Mouse (Mus musculus): ENCODE data around the gene Arsg.
A peak's percentile ranks its signal among the peaks of the same experiment; 100 is the strongest.

Gene Arsg

DNA sequence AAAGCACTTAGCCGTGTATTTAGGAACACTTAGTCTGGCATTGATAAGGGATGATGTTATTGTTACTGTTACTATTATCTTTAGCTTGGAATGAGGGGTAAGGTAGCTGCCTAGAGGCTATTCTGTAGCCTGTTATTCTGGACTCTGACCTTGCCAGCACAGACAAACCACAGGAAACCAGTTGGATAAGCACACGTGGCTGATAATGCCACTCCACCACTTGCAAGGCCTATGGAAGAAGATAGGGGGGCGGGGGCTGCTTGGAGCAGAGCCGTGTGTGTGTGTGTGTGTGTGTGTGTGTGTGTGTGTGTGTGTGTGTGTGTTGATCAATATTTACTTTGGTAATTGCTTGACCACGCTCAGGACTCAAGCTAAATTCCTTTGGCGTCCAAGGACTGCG, 72.1 kb downstream of the Arsg start:
- peak; percentile 4; the same call in 1 of the 2 replicates for TF ChIP-seq GATA4 (IDR thresholded peaks at IDR 0.05; ENCODE audit: insufficient replicate concordance, low read length)

- no peak for TF ChIP-seq GATA4 (IDR thresholded peaks at IDR 0.05; ENCODE audit: insufficient replicate concordance, low read length)
These were observed 72.5 kb downstream of the Arsg start for GRCm38 (mm10) chr11:109545700-109546143.

DNA sequence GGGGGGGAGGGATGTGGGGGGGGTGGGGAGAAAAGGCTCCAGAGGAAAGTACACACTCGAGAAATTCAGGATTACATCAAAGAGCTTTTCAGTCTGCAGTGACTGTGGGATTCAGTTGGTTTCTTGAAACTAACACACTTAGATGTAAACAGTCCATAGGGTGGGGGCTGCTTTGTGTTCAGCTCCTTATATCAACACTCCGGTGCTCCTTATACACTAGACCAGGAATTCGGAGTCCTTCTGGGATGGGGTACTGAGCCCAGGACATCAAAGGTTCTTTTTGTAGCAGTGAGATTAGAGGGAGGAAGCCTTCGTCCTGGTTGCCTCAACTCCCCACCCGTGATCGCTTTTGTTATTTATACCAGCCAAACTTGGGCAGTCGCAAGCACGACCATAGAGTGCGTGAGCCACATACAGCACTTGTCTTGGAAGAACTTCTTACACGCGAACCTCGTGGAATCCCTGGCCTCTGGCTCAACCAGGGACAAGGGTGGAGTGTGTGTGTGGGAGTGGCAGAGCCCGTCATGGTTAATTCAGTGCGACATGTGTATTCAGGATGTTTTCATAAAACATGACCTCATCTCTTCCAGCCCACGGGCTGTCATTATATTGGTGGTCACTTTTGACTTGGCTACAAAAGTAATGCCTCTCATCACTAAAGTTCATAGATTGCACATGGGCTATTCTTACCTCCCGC, 73.3 kb downstream of the Arsg start:
- TF ChIP-seq GATA4 (IDR thresholded peaks at IDR 0.05; ENCODE audit: insufficient replicate concordance, low read length) = no peak

DNA sequence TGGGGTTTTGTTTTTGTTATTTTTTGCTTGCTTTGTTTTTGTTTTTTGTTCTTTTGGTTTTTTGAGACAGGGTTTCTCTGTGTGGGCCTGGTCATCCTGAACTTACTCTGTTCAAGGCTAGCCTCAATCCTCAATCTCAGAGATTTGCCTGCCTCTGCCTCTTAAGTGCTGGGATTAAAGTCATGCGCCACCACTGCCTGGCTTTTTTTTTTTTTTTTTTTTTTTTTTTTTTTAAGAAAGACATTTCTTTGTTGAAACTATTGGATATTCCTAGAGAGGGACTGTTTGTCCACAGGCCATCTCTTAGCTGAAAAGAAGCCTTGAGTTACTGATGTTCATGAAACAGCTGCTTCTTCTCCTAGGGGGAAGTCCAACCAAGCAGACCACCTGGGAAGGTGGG, 74.5 kb downstream of the Arsg start:
- TF ChIP-seq GATA4 (IDR thresholded peaks at IDR 0.05; ENCODE audit: insufficient replicate concordance, low read length) = no peak

- TF ChIP-seq GATA4 (IDR thresholded peaks at IDR 0.05; ENCODE audit: insufficient replicate concordance, low read length) = no peak
These were observed 76.6 kb downstream of the Arsg start for GRCm38 (mm10) chr11:109549599-109550290.

- no peak for TF ChIP-seq GATA4 (IDR thresholded peaks at IDR 0.05; ENCODE audit: insufficient replicate concordance, low read length)
These were observed 80.7 kb downstream of the Arsg start for GRCm38 (mm10) chr11:109553921-109554320.

DNA sequence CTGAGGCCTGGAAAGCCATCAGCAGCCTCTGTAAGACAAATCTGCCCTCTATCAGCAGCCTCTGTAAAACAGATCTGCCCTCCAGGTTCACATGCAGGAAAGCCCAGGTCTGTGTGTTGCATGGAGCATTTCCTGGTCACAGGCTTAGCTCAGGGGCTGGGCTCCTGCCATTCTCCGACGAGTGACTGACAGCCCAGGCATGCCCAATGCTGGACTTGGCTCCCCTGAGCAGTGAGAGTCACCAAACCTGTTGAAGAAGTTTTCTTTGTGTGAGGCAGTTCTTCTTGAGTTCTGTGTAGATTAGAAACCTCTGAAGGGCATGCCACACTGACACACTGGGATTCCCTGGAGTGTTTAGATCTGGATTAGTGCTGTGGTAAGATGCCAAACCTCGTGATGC, 81.3 kb downstream of the Arsg start:
- no peak for TF ChIP-seq GATA4 (IDR thresholded peaks at IDR 0.05; ENCODE audit: insufficient replicate concordance, low read length)

DNA sequence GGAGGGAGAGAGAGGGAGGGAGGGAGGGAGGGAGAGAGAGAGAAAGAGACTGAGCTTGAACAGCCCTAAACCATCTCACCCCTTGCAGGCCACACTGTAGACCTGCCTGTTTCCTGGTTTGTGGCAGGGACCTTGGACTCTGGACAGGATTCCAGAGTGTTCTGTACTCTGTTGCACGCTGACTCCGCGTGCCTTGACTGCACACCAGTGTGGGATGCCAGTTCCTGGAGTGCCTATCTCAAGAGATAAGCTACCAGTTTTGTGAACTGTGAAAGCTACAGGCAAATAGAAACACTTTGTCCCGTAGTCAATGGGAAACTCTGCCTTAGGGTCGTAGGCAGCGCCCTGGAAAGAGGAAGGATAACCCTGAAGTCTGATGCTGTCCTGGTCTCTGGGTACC, 83.0 kb downstream of the Arsg start:
- TF ChIP-seq GATA4 (IDR thresholded peaks at IDR 0.05; ENCODE audit: insufficient replicate concordance, low read length) = peak; percentile 87; the same call in 1 of the 2 replicates

- TF ChIP-seq GATA4 (IDR thresholded peaks at IDR 0.05; ENCODE audit: insufficient replicate concordance, low read length) = no peak
These were observed 84.2 kb downstream of the Arsg start for GRCm38 (mm10) chr11:109557419-109557818.

GRCm38 (mm10) chr11:109559241-109559640, 86.1 kb downstream of the Arsg start:
- TF ChIP-seq GATA4 (IDR thresholded peaks at IDR 0.05; ENCODE audit: insufficient replicate concordance, low read length) = peak; percentile 92

DNA sequence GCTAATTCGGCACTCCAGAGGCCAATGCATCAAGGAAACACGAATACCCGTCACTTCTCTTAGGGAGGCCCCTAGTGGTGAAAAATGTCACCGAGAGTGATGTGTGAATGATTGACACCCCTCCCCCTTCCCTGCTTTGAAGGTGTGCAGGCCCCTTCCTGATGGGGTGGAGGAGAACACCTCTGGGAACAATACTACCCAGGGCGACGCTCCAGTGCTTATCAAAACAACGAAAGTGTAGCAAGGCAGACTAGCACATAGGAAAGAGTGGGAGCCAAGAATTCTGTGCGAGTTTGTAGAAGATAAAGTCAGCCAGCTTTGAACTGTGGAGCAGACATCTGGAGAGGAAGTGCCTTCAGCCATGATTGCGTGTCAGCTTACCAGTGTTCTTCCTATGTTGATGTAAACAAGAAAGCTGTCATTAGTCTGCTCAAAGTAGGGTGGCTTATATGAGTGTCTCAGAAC, 87.7 kb downstream of the Arsg start:
- peak; percentile 85; the same call in 1 of the 2 replicates for TF ChIP-seq GATA4 (IDR thresholded peaks at IDR 0.05; ENCODE audit: insufficient replicate concordance, low read length)

- no peak for TF ChIP-seq GATA4 (IDR thresholded peaks at IDR 0.05; ENCODE audit: insufficient replicate concordance, low read length)
These were observed 88.3 kb downstream of the Arsg start for GRCm38 (mm10) chr11:109561445-109561844.

GRCm38 (mm10) chr11:109563708-109564107, 90.5 kb downstream of the Arsg start:
- TF ChIP-seq GATA4 (IDR thresholded peaks at IDR 0.05; ENCODE audit: insufficient replicate concordance, low read length) = no peak

GRCm38 (mm10) chr11:109564466-109565214, 91.5 kb downstream of the Arsg start:
- no peak for TF ChIP-seq GATA4 (IDR thresholded peaks at IDR 0.05; ENCODE audit: insufficient replicate concordance, low read length)

- TF ChIP-seq GATA4 (IDR thresholded peaks at IDR 0.05; ENCODE audit: insufficient replicate concordance, low read length) = no peak
These were observed 95.9 kb downstream of the Arsg start for GRCm38 (mm10) chr11:109569007-109569618.

Data from liver, adult (tissue).